Mouse (Mus musculus): ENCODE data around the gene Kif4. TPM values are rescaled to one million over a fixed set of nuclear protein-coding genes. Genes with fewer than 3 reads are reported as not detected.
A peak's percentile ranks its signal among the peaks of the same experiment; 100 is the strongest.

Gene Kif4
- polyA plus RNA-seq (2015; fragmentation: Nextera tagmentation; extraction: Ambion mirVana), result 22.9 and 23.5 TPM in 2 replicates

DNA sequence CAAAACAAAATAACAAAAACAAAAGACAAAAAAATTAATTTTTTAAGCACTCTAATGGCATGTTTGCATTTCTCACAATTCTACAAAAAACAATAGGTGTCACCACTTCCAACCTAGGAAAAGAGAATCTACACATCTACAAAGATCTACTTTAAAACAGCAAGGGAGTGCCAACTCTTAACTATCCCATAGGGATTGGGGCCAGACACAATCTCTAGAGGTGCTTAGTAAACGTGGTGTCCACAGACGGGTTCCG lies at the start of gene Kif4:
Kif4 (plus strand) TSS at position 192 of the 256 bp plus-strand sequence.
- H3K4me2 ChIP-seq (ENCODE audit: low read depth, low read length), result peak within 1 kb of the TSS; percentile 73
- H3K27ac ChIP-seq (ENCODE audit: low read length), result peak within 1 kb of the TSS; percentile 76
- H3K4me1 ChIP-seq (ENCODE audit: control insufficient read depth, insufficient read depth, low read length), result peaks cover 7% of the 10 kb centered on the region
- H3K36me3 ChIP-seq (ENCODE audit: control insufficient read depth, insufficient read depth), result peaks cover 6% of the 10 kb centered on the region; the same call in 1 of the 2 replicates
- H3K9me3 ChIP-seq (replicated peaks; ENCODE audit: control insufficient read depth, low read length), result no peaks in the 10 kb centered on the region
- WGBS, result 22% methylated on average over 3 of the region's 3 CpGs
- peak within 1 kb of the TSS; percentile 72 for H3K4me3 ChIP-seq (ENCODE audit: low read length)
- peak within 1 kb of the TSS; percentile 79 for H3K9ac ChIP-seq (ENCODE audit: low read length)
- no peak for ATAC-seq (replicated peaks; ENCODE audit: extremely low read depth, insufficient read depth, low FRiP score)
- no peaks in the 10 kb centered on the region for H3K27me3 ChIP-seq (ENCODE audit: control insufficient read depth, insufficient read depth, low read length)

DNA sequence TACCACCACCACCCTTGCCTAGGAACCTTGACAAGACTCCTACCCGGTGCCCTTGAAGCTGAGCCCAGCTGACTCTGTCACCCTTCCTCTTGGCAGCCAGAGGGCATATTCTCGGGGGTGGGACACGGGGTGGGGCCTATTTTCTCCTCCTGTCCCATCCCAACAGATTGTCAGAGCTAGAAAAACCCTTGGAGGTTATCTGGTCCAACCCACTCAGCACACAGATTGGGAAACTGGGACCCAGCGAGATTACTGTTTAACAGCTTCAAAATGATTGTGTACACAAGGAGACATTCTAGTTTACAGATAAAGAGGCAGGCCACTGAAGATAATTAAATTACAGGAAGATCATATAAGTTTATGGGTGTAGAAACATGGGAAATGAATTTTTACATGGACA lies 30.7 kb upstream of the Kif4 start, which contains the start of gene P2ry4:
P2ry4 (minus strand) TSS at position 79 of the 400 bp plus-strand sequence.
- peaks cover 2% of the 10 kb centered on the region; the same call in 1 of the 2 replicates for H3K27me3 ChIP-seq (ENCODE audit: control insufficient read depth, insufficient read depth, low read length)
- no peak within 1 kb of the TSS for H3K4me3 ChIP-seq (ENCODE audit: low read length)
- no peak for ATAC-seq (replicated peaks; ENCODE audit: extremely low read depth, insufficient read depth, low FRiP score)
- no peaks in the 10 kb centered on the region for H3K4me1 ChIP-seq (ENCODE audit: control insufficient read depth, insufficient read depth, low read length)
- no peak within 1 kb of the TSS for H3K9ac ChIP-seq (ENCODE audit: low read length)
- H3K27ac ChIP-seq (ENCODE audit: low read length), result no peak within 1 kb of the TSS
- 49% methylated on average over 4 of the region's 4 CpGs for WGBS
- H3K36me3 ChIP-seq (ENCODE audit: control insufficient read depth, insufficient read depth), result no peaks in the 10 kb centered on the region
- no peak within 1 kb of the TSS for H3K4me2 ChIP-seq (ENCODE audit: low read depth, low read length)
- H3K9me3 ChIP-seq (replicated peaks; ENCODE audit: control insufficient read depth, low read length), result no peaks in the 10 kb centered on the region

- no peaks in the 10 kb centered on the region; the same call in 1 of the 2 replicates for H3K27me3 ChIP-seq (ENCODE audit: control insufficient read depth, insufficient read depth, low read length)
- no peak overlapping the region for H3K4me2 ChIP-seq (ENCODE audit: low read depth, low read length)
- 19% methylated on average over 5 of the region's 5 CpGs for WGBS
- H3K9me3 ChIP-seq (replicated peaks; ENCODE audit: control insufficient read depth, low read length), result no peaks in the 10 kb centered on the region
- 0 out of 2 replicates have a peak, but pooled peaks have one; percentile 4 for ATAC-seq (replicated peaks; ENCODE audit: extremely low read depth, insufficient read depth, low FRiP score)
- no peaks in the 10 kb centered on the region for H3K4me1 ChIP-seq (ENCODE audit: control insufficient read depth, insufficient read depth, low read length)
- no peak overlapping the region for H3K4me3 ChIP-seq (ENCODE audit: low read length)
- no peaks in the 10 kb centered on the region for H3K36me3 ChIP-seq (ENCODE audit: control insufficient read depth, insufficient read depth)
- no peak overlapping the region for H3K27ac ChIP-seq (ENCODE audit: low read length)
- no peak overlapping the region for H3K9ac ChIP-seq (ENCODE audit: low read length)
Observed at GRCm38 (mm10) chrX:100597439-100597838, 28.1 kb upstream of the Kif4 start.

- WGBS, result 59% methylated on average over 4 of the region's 4 CpGs
- Histone ChIP-seq H3K4me1 (ENCODE audit: control insufficient read depth, insufficient read depth, low read length) (no peaks in the 10 kb centered on the region), H3K27ac (ENCODE audit: low read length) (no peak overlapping the region), H3K27me3 (ENCODE audit: control insufficient read depth, insufficient read depth, low read length) (no peaks in the 10 kb centered on the region), H3K36me3 (ENCODE audit: control insufficient read depth, insufficient read depth) (no peaks in the 10 kb centered on the region), H3K4me2 (ENCODE audit: low read depth, low read length) (no peak overlapping the region), H3K9me3 (replicated peaks; ENCODE audit: control insufficient read depth, low read length) (no peaks in the 10 kb centered on the region), H3K4me3 (ENCODE audit: low read length) (no peak overlapping the region), H3K9ac (ENCODE audit: low read length) (no peak overlapping the region)
- no peak for ATAC-seq (replicated peaks; ENCODE audit: extremely low read depth, insufficient read depth, low FRiP score)
Observed at GRCm38 (mm10) chrX:100599755-100600154, 25.8 kb upstream of the Kif4 start.

DNA sequence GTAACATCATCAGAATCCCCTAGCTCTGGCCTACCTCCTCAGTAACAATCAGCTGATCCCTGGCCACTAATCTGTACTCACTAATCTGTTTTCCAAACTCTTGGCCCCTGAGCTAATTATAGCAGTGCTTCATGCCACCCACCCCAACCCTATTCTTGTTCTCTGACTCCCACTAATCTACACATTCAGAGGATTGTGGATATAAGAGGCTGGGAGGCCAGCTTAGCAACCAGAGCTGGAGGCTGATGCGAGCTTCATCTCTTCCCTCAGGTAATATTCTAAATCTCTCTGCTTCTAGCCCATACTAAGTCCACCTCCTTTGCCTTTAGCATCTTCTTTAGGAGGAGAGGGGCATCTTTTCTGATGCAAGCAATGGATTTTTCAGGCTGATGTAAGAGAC lies 20.2 kb upstream of the Kif4 start, which contains the start of gene Arr3:
Arr3 (plus strand) TSS at position 184 of the 400 bp plus-strand sequence.
- WGBS, result 46% methylated on average over 1 of the region's 1 CpGs

GRCm38 (mm10) chrX:100618488-100618887 lies 7.0 kb upstream of the Kif4 start:
- 0 out of 2 replicates have a peak, but pooled peaks cover 3% of the 10 kb centered on the region for H3K27me3 ChIP-seq (ENCODE audit: control insufficient read depth, insufficient read depth, low read length)

More for the DNA sequence above, 20.2 kb upstream of the Kif4 start, which contains the start of gene Arr3:
- ATAC-seq (replicated peaks; ENCODE audit: extremely low read depth, insufficient read depth, low FRiP score), result no peak
- H3K36me3 ChIP-seq (ENCODE audit: control insufficient read depth, insufficient read depth), result no peaks in the 10 kb centered on the region
- H3K27me3 ChIP-seq (ENCODE audit: control insufficient read depth, insufficient read depth, low read length), result no peaks in the 10 kb centered on the region
- H3K4me1 ChIP-seq (ENCODE audit: control insufficient read depth, insufficient read depth, low read length), result 0 out of 2 replicates have a peak, but pooled peaks cover 2% of the 10 kb centered on the region
- H3K27ac ChIP-seq (ENCODE audit: low read length), result no peak within 1 kb of the TSS
- no peak within 1 kb of the TSS for H3K4me2 ChIP-seq (ENCODE audit: low read depth, low read length)
- no peak within 1 kb of the TSS for H3K4me3 ChIP-seq (ENCODE audit: low read length)
- H3K9me3 ChIP-seq (replicated peaks; ENCODE audit: control insufficient read depth, low read length), result no peaks in the 10 kb centered on the region
- H3K9ac ChIP-seq (ENCODE audit: low read length), result no peak within 1 kb of the TSS

GRCm38 (mm10) chrX:100621366-100621765 lies 4.2 kb upstream of the Kif4 start:
- Histone ChIP-seq H3K27ac (ENCODE audit: low read length) (no peak overlapping the region), H3K4me1 (ENCODE audit: control insufficient read depth, insufficient read depth, low read length) (peaks cover 3% of the 10 kb centered on the region), H3K9me3 (replicated peaks; ENCODE audit: control insufficient read depth, low read length) (no peaks in the 10 kb centered on the region), H3K36me3 (ENCODE audit: control insufficient read depth, insufficient read depth) (peaks cover 6% of the 10 kb centered on the region; the same call in 1 of the 2 replicates), H3K4me2 (ENCODE audit: low read depth, low read length) (no peak overlapping the region), H3K4me3 (ENCODE audit: low read length) (no peak overlapping the region), H3K9ac (ENCODE audit: low read length) (no peak overlapping the region), H3K27me3 (ENCODE audit: control insufficient read depth, insufficient read depth, low read length) (0 out of 2 replicates have a peak, but pooled peaks cover 3% of the 10 kb centered on the region)
- no peak for ATAC-seq (replicated peaks; ENCODE audit: extremely low read depth, insufficient read depth, low FRiP score)
- 64% methylated on average over 2 of the region's 2 CpGs for WGBS

More at GRCm38 (mm10) chrX:100618488-100618887, 7.0 kb upstream of the Kif4 start:
- H3K27ac ChIP-seq (ENCODE audit: low read length), result no peak overlapping the region
- no peak overlapping the region for H3K4me2 ChIP-seq (ENCODE audit: low read depth, low read length)
- 61% methylated on average over 3 of the region's 3 CpGs for WGBS
- H3K4me3 ChIP-seq (ENCODE audit: low read length), result no peak overlapping the region
- no peaks in the 10 kb centered on the region for H3K4me1 ChIP-seq (ENCODE audit: control insufficient read depth, insufficient read depth, low read length)
- H3K9ac ChIP-seq (ENCODE audit: low read length), result no peak overlapping the region
- H3K36me3 ChIP-seq (ENCODE audit: control insufficient read depth, insufficient read depth), result peaks cover 6% of the 10 kb centered on the region; the same call in 1 of the 2 replicates
- no peak for ATAC-seq (replicated peaks; ENCODE audit: extremely low read depth, insufficient read depth, low FRiP score)
- H3K9me3 ChIP-seq (replicated peaks; ENCODE audit: control insufficient read depth, low read length), result no peaks in the 10 kb centered on the region

- Histone ChIP-seq H3K4me3 (ENCODE audit: low read length) (no peak overlapping the region), H3K4me2 (ENCODE audit: low read depth, low read length) (no peak overlapping the region), H3K27me3 (ENCODE audit: control insufficient read depth, insufficient read depth, low read length) (no peaks in the 10 kb centered on the region), H3K36me3 (ENCODE audit: control insufficient read depth, insufficient read depth) (peaks cover 6% of the 10 kb centered on the region; the same call in 1 of the 2 replicates), H3K9me3 (replicated peaks; ENCODE audit: control insufficient read depth, low read length) (no peaks in the 10 kb centered on the region), H3K4me1 (ENCODE audit: control insufficient read depth, insufficient read depth, low read length) (peaks cover 7% of the 10 kb centered on the region), H3K27ac (ENCODE audit: low read length) (no peak overlapping the region), H3K9ac (ENCODE audit: low read length) (no peak overlapping the region)
- no peak for ATAC-seq (replicated peaks; ENCODE audit: extremely low read depth, insufficient read depth, low FRiP score)
- WGBS, result 83% methylated on average over 4 of the region's 4 CpGs
Observed at GRCm38 (mm10) chrX:100624242-100624641, 1.3 kb upstream of the Kif4 start.

GRCm38 (mm10) chrX:100625146-100625545 lies 391 bp upstream of the Kif4 start:
- Histone ChIP-seq H3K4me2 (ENCODE audit: low read depth, low read length) (peak overlapping the region; percentile 64), H3K4me3 (ENCODE audit: low read length) (peak overlapping the region; percentile 72), H3K4me1 (ENCODE audit: control insufficient read depth, insufficient read depth, low read length) (peaks cover 7% of the 10 kb centered on the region), H3K36me3 (ENCODE audit: control insufficient read depth, insufficient read depth) (peaks cover 6% of the 10 kb centered on the region; the same call in 1 of the 2 replicates), H3K9ac (ENCODE audit: low read length) (peak overlapping the region; percentile 74), H3K27ac (ENCODE audit: low read length) (no peak overlapping the region), H3K27me3 (ENCODE audit: control insufficient read depth, insufficient read depth, low read length) (no peaks in the 10 kb centered on the region), H3K9me3 (replicated peaks; ENCODE audit: control insufficient read depth, low read length) (no peaks in the 10 kb centered on the region)
- ATAC-seq (replicated peaks; ENCODE audit: extremely low read depth, insufficient read depth, low FRiP score), result no peak
- WGBS, result 32% methylated on average over 7 of the region's 7 CpGs

Data from heart, embryonic 16.5 days (tissue).